9 mouse cellular contexts compared by ENCODE assay signal in genomic region chr2:92191826-92192581, GRCm38 (mm10).
DNase-seq lines count a peak whose midpoint lies in the region; TF ChIP-seq lines count a peak whose summit lies in the region.
"Had no signal": no experiment of that assay in that cellular context is flagged by ENCODE, and none has a peak within 500 bp of the region (broad histone marks: within the 10 kb centered on the region; RNA-seq: fewer than 3 reads in every experiment).

No protein-coding gene starts in this region.

- H3K27ac ChIP-seq in ES-E14 (ENCODE audit: insufficient read depth, low read depth, low read length, poor library complexity, severe bottlenecking), result no peak overlapping the region

- H3K4me1 ChIP-seq in ES-E14 (ENCODE audit: control insufficient read depth in 2 of 2, insufficient read depth in 2 of 2, low read length in 2 of 2, poor library complexity in 1 of 2), result peaks cover 3% of the 10 kb centered on the region in 2 experiments; a peak in 2 of 4 replicates

- H3K9me3 ChIP-seq in ES-E14 (ENCODE audit: control insufficient read depth, insufficient read depth, low read depth, low read length), result no peaks in the 10 kb centered on the region
- H3K9me3 ChIP-seq: midbrain, embryonic 12.5 days had no signal

- no peak overlapping the region for H3K9ac ChIP-seq in ES-E14 (ENCODE audit: insufficient read depth, low read depth, low read length, poor library complexity, severe bottlenecking)
- H3K9ac ChIP-seq: midbrain, embryonic 12.5 days had no signal

- H3K4me3 ChIP-seq in ES-E14 (ENCODE audit: insufficient read depth in 1 of 2, low read depth in 1 of 2, low read length in 2 of 2, poor library complexity in 1 of 2, severe bottlenecking in 1 of 2), result no peak overlapping the region
- H3K4me3 ChIP-seq: midbrain, embryonic 12.5 days had no signal

- peak; percentile 19 to 50 for DNase-seq in cerebellum, adult 18-20 months
- DNase-seq in cerebellum, adult 9-11 months, result no peak
- peak; percentile 20 for DNase-seq in layer of hippocampus, adult 9-11 months
- DNase-seq in layer of hippocampus, adult 9-10 months (ENCODE audit: low spot score), result no peak
- DNase-seq in ES-E14 (ENCODE audit: low read depth, low spot score), result no peak
- DNase-seq in forelimb bud, embryonic 11.5 days (ENCODE audit: low read depth, low spot score), result peak; percentile 43
- peak; percentile 32 for DNase-seq in lung, postnatal 14 days
- DNase-seq in cerebellum, postnatal 4 days (ENCODE audit: low spot score in 2 of 2), result no peak

- no peaks in the 10 kb centered on the region for H3K36me3 ChIP-seq in ES-E14 (ENCODE audit: control insufficient read depth, insufficient read depth, low read length, poor library complexity, severe bottlenecking)
- H3K36me3 ChIP-seq: midbrain, embryonic 12.5 days had no signal

- in situ Hi-C loops in ES-E14 (cut with MboI; ENCODE audit: low sequenced_read_pairs in 2 of 2, unreplicated experiment in 2 of 2), result no loop called here

TF ChIP-seq in ES-E14, 5 proteins besides CTCF, POLR2A, EP300 and RAD21:
- TF ChIP-seq ZNF384 (IDR thresholded peaks at IDR 0.05; ENCODE audit: low read depth, low read length), result no peak
- peak; percentile 100 for TF ChIP-seq HCFC1 (IDR thresholded peaks at IDR 0.05; ENCODE audit: borderline replicate concordance, insufficient read depth, low read length)
- TF ChIP-seq CHD2 (IDR thresholded peaks at IDR 0.05; ENCODE audit: low read depth, low read length), result no peak
- TF ChIP-seq ZC3H11A (IDR thresholded peaks at IDR 0.05; ENCODE audit: borderline replicate concordance, low read depth, low read length), result no peak
- TF ChIP-seq MAFK (IDR thresholded peaks at IDR 0.05; ENCODE audit: insufficient read depth, low read depth, low read length), result no peak

Comparison
In these comparisons a context has a peak if more than half of its experiments do, and no peak if none do; other contexts are left out.
1. DNase-seq: peak in cerebellum, adult 18-20 months (2 of 2), layer of hippocampus, adult 9-11 months (single experiment), forelimb bud, embryonic 11.5 days (single experiment) and lung, postnatal 14 days (single experiment); none in cerebellum, adult 9-11 months (single experiment), layer of hippocampus, adult 9-10 months (single experiment), ES-E14 (single experiment) and cerebellum, postnatal 4 days (0 of 2).